Mouse (Mus musculus) liver, embryonic 15.5 days (tissue): ENCODE data around the gene Raet1d. TPM values are rescaled to one million over a fixed set of nuclear protein-coding genes. Genes with fewer than 3 reads are reported as not detected.
A peak's percentile ranks its signal among the peaks of the same experiment; 100 is the strongest.
"Not testable (repeated sequence)": the region's sequence is repeated elsewhere in the genome, so short reads cannot be mapped to it uniquely, and the experiment has no call there.

Source experiments
- ATAC-seq: fragments of 200-750 bp; cut with Nextera tagmentation; 2 replicates; pipeline ENCODE4 v1.8.0; 2017; ENCODE audit warnings: moderate number of reproducible peaks, mild to moderate bottlenecking, moderate library complexity; ENCODE audit not compliant: insufficient read depth
- H3K27ac ChIP-seq: fragments of 300-500 bp; sonication (generic); replicated peaks from 2 replicates; pipeline ENCODE4 v1.5.1; 2015; ENCODE audit warnings: mild to moderate bottlenecking, inconsistent platforms
- H3K27me3 ChIP-seq: fragments of 300-500 bp; sonication (generic); 2 replicates; pipeline ENCODE4 v1.6.1; 2015; ENCODE audit warnings: mild to moderate bottlenecking, inconsistent platforms
- H3K36me3 ChIP-seq: fragments of 300-500 bp; sonication (generic); replicated peaks from 2 replicates; pipeline ENCODE4 v1.6.1; 2015; ENCODE audit warnings: moderate library complexity, mild to moderate bottlenecking, inconsistent platforms
- H3K4me1 ChIP-seq: fragments of 300-500 bp; sonication (generic); replicated peaks from 2 replicates; pipeline ENCODE4 v1.6.1; 2015; ENCODE audit warnings: inconsistent platforms
- H3K4me2 ChIP-seq: fragments of 300-500 bp; sonication (generic); 2 replicates; pipeline ENCODE4 v1.6.1; 2015; ENCODE audit warnings: moderate library complexity, mild to moderate bottlenecking, inconsistent platforms
- H3K4me3 ChIP-seq: fragments of 300-500 bp; sonication (generic); replicated peaks from 2 replicates; pipeline ENCODE4 v1.5.1; 2015; ENCODE audit warnings: mild to moderate bottlenecking, inconsistent platforms
- H3K9ac ChIP-seq: fragments of 300-500 bp; sonication (generic); 2 replicates; pipeline ENCODE4 v1.6.1; 2015; ENCODE audit warnings: moderate library complexity, mild to moderate bottlenecking, inconsistent platforms
- H3K9me3 ChIP-seq: fragments of 300-500 bp; sonication (generic); replicated peaks from 2 replicates; pipeline ENCODE4 v1.6.1; 2016; ENCODE audit warnings: inconsistent platforms
- WGBS: fragments of 180-500 bp; shearing (Covaris S2); methylation state at CpG from one replicate; pipeline ENCODE4 v1.1.7; 2015; ENCODE audit warnings: mixed read lengths; ENCODE audit not compliant: insufficient replicate concordance; 5-methylcytosine and 5-hydroxymethylcytosine counted together
- polyA plus RNA-seq: library from polyadenylated mRNA; unstranded; fragments of >200 nt; fragmentation: Nextera tagmentation; extraction: Ambion mirVana; gene quantifications from 2 replicates; pipeline ENCODE4 v1.2.1, GENCODE M21; 2015

The Raet1d gene
- 9.8 TPM in 2 replicates for polyA plus RNA-seq

DNA sequence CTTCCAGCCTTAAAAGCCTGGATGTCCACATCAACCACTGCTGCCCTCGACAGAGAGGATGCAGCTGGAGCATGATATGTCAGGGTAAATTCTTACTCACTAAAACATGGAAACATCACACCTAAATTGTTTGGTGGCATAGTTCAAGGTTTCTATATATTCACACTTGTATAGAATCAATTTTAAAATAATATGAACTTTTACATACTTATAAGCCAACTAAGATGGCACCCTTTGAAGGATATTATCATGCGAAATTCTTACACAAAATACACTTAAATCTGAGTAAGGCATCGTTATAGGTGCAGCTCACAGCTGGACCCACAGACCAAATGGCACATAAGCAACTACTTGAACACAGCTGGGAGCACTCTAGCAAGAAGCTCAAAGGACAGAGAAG is at the start of gene Raet1d:
TSS of gene Raet1d (plus strand) at position 301 of the 400 bp plus-strand sequence.
- not testable (repeated sequence) for H3K4me1 ChIP-seq, H3K27ac ChIP-seq, H3K36me3 ChIP-seq, H3K9ac ChIP-seq, H3K4me3 ChIP-seq, H3K9me3 ChIP-seq, H3K27me3 ChIP-seq, ATAC-seq
- 0 out of 2 replicates have a peak within 1 kb of the TSS, but pooled peaks have one; percentile 43 for H3K4me2 ChIP-seq
- WGBS = 38% methylated on average over 3 of the region's 3 CpGs

- no peak for ATAC-seq
- no peak overlapping the region for H3K4me2 ChIP-seq
- no peak overlapping the region for H3K27ac ChIP-seq
- 67% methylated on average over 2 of the region's 2 CpGs for WGBS
- no peak overlapping the region for H3K9ac ChIP-seq
- H3K4me3 ChIP-seq = no peak overlapping the region
- H3K4me1 ChIP-seq = no peaks in the 10 kb centered on the region
- no peaks in the 10 kb centered on the region for H3K9me3 ChIP-seq
- no peaks in the 10 kb centered on the region for H3K36me3 ChIP-seq
- H3K27me3 ChIP-seq = no peaks in the 10 kb centered on the region
Observed at GRCm38 (mm10) chr10:22322858-22323257, 37.5 kb upstream of the Raet1d start.

DNA sequence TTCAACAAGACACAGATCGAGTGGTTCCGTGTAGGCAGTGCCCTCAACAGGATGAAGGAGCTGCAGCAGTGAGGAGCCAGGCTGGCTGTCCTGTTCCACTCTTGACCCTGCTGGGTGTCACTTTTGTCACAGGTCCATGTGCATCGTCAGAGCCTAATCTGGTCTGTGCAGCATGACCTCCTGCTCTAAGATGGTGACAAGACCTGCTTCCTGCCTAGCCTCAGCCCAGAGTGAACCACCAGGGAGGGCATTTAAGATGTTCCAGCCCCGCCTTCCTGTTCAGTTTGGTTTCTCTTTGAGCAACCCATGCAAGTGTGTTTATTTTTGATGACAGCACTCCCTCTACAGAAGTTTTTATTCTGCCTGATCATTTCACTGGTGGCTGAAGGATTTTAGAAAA is 14.6 kb upstream of the Raet1d start:
- H3K9me3 ChIP-seq, H3K4me2 ChIP-seq, H3K4me3 ChIP-seq, H3K27me3 ChIP-seq, ATAC-seq, H3K27ac ChIP-seq, H3K4me1 ChIP-seq, H3K9ac ChIP-seq, H3K36me3 ChIP-seq: not testable (repeated sequence)
- 56% methylated on average over 4 of the region's 4 CpGs for WGBS

GRCm38 (mm10) chr10:22353548-22354195 is 6.7 kb upstream of the Raet1d start:
- H3K4me3 ChIP-seq, H3K36me3 ChIP-seq, H3K27me3 ChIP-seq, H3K27ac ChIP-seq, H3K4me2 ChIP-seq, H3K4me1 ChIP-seq, ATAC-seq, H3K9me3 ChIP-seq, H3K9ac ChIP-seq: not testable (repeated sequence)
- WGBS = 38% methylated on average over 6 of the region's 6 CpGs

- not testable (repeated sequence) for H3K4me3 ChIP-seq, H3K27me3 ChIP-seq, H3K27ac ChIP-seq, H3K36me3 ChIP-seq, H3K4me2 ChIP-seq, H3K9ac ChIP-seq, H3K9me3 ChIP-seq, H3K4me1 ChIP-seq, ATAC-seq
- WGBS = 20% methylated on average over 2 of the region's 2 CpGs
Observed at GRCm38 (mm10) chr10:22354196-22354574, 6.2 kb upstream of the Raet1d start.

GRCm38 (mm10) chr10:22357373-22357772 is 3.0 kb upstream of the Raet1d start:
- not testable (repeated sequence) for H3K4me1 ChIP-seq, H3K4me2 ChIP-seq, ATAC-seq, H3K4me3 ChIP-seq, H3K27me3 ChIP-seq, H3K36me3 ChIP-seq, H3K9me3 ChIP-seq, H3K9ac ChIP-seq, H3K27ac ChIP-seq
- 54% methylated on average over 1 of the region's 1 CpGs for WGBS

DNA sequence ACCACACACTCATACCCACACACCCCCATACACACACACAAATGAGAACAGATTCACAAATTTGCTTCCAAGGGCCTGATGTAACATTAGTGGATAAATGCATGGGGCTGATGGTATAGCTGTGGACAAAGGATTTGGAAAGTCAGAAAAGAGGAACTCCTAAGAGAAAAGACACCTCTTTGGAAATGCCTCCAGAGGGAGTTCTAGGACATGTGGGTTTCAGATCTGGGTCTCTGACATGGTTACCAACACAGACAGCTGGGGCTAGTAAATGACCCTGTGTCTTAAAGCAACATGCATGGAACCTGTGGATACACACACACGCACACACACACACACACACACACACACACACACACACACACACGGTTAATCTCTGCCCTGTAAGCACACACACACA is 605 bp downstream of the Raet1d start:
- 43% methylated on average over 2 of the region's 2 CpGs for WGBS
- not testable (repeated sequence) for ATAC-seq

GRCm38 (mm10) chr10:22361415-22362352 is 1.3 kb downstream of the Raet1d start:
- ATAC-seq, H3K4me3 ChIP-seq, H3K9me3 ChIP-seq, H3K36me3 ChIP-seq, H3K9ac ChIP-seq, H3K27me3 ChIP-seq, H3K27ac ChIP-seq, H3K4me1 ChIP-seq: not testable (repeated sequence)
- peak overlapping the region; percentile 43 for H3K4me2 ChIP-seq
- WGBS = 0% methylated on average over 9 of the region's 15 CpGs

More for the DNA sequence above, 605 bp downstream of the Raet1d start:
- not testable (repeated sequence) for H3K9me3 ChIP-seq, H3K4me2 ChIP-seq, H3K27me3 ChIP-seq, H3K36me3 ChIP-seq, H3K9ac ChIP-seq, H3K27ac ChIP-seq, H3K4me3 ChIP-seq, H3K4me1 ChIP-seq

GRCm38 (mm10) chr10:22362466-22362865 is 2.1 kb downstream of the Raet1d start:
- H3K4me2 ChIP-seq, H3K4me3 ChIP-seq, H3K9me3 ChIP-seq, H3K4me1 ChIP-seq, H3K27ac ChIP-seq, H3K36me3 ChIP-seq, H3K9ac ChIP-seq, H3K27me3 ChIP-seq, ATAC-seq: not testable (repeated sequence)
- 45% methylated on average over 2 of the region's 2 CpGs for WGBS

DNA sequence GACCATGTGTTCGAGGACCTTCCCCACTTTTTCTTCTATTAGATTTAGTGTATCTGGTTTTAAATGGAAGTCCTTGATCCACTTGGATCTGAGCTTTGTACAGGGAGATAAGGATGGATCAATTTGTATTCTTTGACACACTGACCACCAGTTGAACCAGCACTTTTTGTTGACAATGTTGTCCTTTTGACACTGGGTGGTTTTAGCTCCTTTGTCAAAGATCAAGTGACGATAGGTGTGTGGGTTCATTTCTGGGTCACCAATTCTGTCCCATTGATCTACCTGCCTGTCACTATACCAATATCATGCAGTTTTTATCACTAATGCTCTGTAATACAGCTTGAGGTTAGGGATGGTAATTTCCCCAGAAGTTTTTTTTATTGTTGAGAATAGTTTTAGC is 4.6 kb downstream of the Raet1d start:
- not testable (repeated sequence) for H3K27me3 ChIP-seq, H3K9ac ChIP-seq, H3K4me3 ChIP-seq, H3K27ac ChIP-seq, H3K9me3 ChIP-seq, ATAC-seq, H3K4me1 ChIP-seq, H3K4me2 ChIP-seq, H3K36me3 ChIP-seq
- WGBS = 49% methylated on average over 2 of the region's 2 CpGs

DNA sequence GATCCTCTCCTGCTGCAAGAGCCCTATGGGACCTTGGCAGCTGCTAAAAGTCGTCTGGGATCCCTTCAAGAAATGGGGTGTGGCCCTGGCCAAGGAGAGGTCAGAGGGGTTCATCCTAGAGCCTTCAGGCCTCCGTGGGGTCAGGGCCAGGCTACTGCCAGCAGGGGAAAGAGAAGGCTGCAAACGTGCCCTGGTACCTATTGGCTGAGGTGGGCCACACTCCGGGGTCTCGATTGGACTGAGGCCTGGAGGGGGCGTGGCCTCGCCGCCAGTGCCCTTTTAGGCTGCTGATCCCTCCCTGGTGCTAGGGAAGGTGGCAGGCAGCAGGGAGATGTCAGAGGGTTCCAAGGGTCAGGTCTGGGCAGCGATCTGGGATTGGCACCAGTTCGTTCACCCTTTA is 20.9 kb downstream of the Raet1d start:
- not testable (repeated sequence) for H3K9me3 ChIP-seq, ATAC-seq, H3K9ac ChIP-seq, H3K27ac ChIP-seq, H3K4me2 ChIP-seq, H3K36me3 ChIP-seq, H3K4me1 ChIP-seq, H3K4me3 ChIP-seq, H3K27me3 ChIP-seq
- 18% methylated on average over 10 of the region's 10 CpGs for WGBS
